Mouse (Mus musculus) adrenal gland (tissue): ENCODE data around the gene Npw.
"Not testable (repeated sequence)": the region's sequence is repeated elsewhere in the genome, so short reads cannot be mapped to it uniquely, and the experiment has no call there.

Experiments used
- intact Hi-C: fragments of 180-260 bp; cut with DNase I; formaldehyde crosslinking; loops from one replicate; pipeline ENCODE4 v1.15.1; 2025

Npw gene

GRCm38 (mm10) chr17:24672141-24672540 is 13.9 kb upstream of the Npw start:
- intact Hi-C loops, result no loop called here

DNA sequence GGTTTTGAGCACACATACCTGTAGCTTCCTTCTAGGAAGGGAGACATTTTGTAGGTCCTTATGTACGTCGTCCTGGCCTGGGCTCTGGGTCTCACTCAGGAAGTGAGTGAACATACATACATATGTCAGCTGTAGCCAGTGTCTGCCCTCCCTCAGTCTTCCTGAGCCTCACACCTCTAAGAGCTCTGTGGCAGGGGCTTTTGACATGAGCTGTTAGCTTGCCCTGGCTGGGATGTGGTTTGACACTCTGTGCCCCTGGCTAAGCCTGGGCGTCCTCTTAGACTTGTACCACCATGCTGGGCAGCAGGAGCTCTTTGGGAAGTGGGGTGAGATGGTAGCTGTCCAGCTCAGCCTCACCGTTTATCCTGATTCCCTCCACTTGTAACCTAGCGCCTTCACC is 13.1 kb upstream of the Npw start:
- intact Hi-C loops, result no loop called here

DNA sequence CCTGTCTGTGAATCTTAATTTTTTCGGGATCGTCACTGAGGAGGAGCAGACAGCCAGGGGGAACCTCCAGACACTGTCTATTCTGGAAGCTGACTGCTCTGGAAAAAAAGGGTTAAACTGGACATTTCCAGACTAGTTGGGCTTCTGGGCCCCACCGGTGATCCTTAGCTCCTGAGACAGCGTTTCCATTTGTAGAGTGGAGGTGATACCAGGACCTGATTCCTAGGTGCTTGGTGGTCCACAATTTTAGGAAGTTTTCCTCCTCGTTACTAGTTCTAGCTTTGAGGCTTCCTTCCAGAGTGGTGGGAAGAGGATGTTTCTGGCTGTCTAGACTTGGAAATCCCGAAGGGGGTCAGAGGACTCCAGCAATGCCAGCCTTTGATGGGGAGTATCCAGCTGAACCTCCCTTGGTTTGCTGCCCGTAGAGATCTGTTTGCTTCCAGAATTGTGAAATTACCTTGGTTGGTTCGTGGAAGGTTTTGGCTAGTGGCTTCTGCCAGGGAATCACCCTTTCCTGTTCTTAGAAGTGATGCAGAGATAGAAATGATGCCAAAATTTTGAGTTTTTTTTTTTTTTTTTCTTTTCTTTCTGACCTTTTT is 12.1 kb upstream of the Npw start:
- intact Hi-C loops, result no loop called here

DNA sequence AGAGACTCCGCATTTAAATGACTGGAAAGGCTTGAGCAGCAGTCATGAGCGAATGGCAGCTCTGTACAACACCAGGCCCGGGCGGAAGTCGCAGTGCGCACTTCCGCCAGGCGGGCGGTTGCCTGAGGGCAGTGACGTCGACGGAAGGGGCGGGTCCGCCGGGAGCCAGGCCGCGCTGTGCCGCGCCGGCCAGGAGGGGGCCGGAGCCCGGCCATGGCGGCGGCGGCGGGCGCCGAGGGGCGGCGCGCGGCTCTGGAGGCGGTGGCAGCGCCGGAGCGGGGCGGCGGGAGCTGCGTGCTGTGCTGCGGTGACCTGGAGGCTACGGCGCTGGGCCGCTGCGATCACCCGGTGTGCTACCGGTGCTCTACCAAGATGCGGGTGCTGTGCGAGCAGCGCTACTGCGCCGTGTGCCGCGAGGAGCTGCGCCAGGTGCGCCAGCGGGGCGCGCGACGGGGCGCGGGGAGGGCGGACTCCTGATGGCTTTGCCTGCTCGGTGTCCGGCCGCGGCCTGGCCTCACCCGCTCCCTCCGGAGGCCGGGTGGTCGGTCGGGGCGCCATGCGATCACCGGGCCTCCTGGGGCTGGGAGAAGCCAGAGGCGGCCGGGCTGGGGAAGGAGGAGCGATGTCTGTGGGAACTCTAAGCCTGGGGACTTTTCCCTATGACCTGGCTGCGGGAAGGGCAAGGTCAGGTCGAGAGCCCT is 11.4 kb upstream of the Npw start, which contains the start of gene Zfp598:
TSS of gene Zfp598 (plus strand) at position 143 of the 701 bp plus-strand sequence.
- intact Hi-C loops, result no loop called here

- intact Hi-C loops, result not testable (repeated sequence)
Observed at GRCm38 (mm10) chr17:24669214-24669544, 10.9 kb upstream of the Npw start.

DNA sequence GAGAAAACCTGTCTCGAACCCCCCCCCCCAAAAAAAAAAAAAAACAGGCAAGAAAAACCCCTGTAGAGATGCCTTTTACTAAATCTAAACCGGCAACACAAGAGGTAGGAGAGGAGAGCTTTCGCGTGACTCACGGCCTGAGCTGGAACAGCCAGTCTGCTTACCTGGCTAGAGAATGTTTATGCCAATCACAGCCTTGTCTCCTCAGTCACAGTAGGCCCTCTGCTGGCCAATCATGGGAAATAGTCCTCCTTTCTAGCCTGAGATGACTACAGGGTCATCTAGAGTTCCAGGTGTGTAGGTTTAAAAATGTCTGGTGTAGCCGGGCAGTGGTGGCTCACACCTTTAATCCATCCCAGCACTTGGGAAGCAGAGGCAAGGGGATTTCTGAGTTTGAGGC is 9.2 kb upstream of the Npw start:
- intact Hi-C loops, result no loop called here

DNA sequence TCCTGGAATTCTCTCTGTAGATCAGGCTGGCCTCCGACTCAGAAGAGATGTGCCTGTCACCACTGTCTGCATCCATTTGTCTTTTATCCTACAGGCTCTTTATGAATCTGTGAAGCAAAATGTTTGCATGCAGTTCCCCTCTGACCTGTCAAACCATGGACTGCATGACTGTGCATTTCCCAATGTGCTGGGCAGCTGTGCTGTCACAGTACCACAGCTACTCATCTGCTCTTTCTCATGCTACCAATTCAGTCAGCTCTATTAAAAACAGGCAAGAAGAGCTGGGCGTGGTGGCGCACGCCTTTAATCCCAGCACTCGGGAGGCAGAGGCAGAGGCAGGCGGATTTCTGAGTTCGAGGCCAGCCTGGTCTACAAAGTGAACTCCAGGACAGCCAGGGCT is 8.8 kb upstream of the Npw start:
- intact Hi-C loops, result not testable (repeated sequence)

GRCm38 (mm10) chr17:24654969-24655368 is 3.3 kb downstream of the Npw start:
- intact Hi-C loops, result loop anchor here (5.0 kb wide), 1 partner anchor 103 kb away; no protein-coding TSS in a partner anchor

DNA sequence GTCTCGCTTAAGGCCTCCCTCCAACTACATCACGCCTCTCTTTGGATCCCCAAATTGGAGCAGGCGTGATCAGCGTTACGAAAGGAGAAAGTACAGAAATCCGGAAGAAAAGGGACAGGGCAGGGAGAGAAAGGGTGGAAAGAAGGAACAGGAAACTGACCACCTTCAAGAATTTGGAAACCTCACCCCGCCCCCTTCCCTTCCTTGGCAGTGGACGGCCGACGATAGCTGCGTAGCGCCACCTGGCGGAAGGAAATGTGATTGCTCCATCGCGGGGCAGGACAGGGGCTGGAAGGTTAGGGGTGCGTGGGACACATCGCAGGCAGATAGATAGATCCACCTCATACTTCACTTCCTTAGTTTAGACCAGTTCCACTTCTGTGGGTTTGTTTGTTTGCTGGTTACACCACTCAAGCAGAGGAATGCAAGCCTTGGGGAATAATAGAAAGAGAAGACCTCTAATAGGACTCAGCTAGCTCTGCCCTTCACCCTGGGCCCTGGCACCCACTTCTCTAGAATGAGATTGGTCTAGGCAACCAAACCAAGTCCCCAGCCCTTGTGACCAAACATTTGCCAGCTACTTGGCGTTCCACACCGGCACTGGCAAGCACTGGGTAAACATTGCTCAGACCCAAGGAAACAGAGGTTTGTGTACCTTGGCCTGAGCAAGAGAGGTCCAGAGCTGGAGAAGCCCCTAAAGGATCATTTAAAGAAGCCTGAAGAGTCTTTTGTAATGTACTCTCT is 4.1 kb downstream of the Npw start:
- intact Hi-C loops, result loop anchor here (5.0 kb wide), 1 partner anchor 102 kb away; no protein-coding TSS in a partner anchor

GRCm38 (mm10) chr17:24651835-24652234 is 6.4 kb downstream of the Npw start:
- intact Hi-C loops, result loop anchor here (5.0 kb wide), 1 partner anchor 100 kb away; no protein-coding TSS in a partner anchor

DNA sequence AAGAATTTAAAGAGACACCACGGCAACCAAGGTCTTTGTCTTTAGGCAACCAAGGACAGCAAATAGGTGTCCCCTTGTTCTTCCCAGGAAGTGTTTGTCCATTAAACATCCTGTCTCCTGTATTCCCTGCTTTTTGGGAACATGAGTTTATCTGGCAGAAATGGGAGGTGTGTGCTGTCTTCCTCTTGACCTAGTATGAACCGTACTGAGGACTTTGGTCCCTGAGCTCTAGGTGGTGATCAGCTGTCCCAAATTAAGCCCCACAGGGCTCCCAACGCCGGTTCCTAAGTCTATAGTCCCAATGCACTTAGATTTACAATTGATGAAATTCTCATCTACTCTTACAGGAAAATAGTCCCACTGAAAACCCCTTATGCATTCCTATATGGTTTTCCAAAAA is 7.5 kb downstream of the Npw start:
- intact Hi-C loops, result loop anchor here (5.0 kb wide), 1 partner anchor 98 kb away; no protein-coding TSS in a partner anchor

GRCm38 (mm10) chr17:24650070-24650616 is 8.1 kb downstream of the Npw start, which contains the start of gene Slc9a3r2:
Slc9a3r2 (minus strand) TSS chr17:24650327.
- intact Hi-C loops, result loop anchor here (5.0 kb wide), 1 partner anchor 98 kb away; no protein-coding TSS in a partner anchor

DNA sequence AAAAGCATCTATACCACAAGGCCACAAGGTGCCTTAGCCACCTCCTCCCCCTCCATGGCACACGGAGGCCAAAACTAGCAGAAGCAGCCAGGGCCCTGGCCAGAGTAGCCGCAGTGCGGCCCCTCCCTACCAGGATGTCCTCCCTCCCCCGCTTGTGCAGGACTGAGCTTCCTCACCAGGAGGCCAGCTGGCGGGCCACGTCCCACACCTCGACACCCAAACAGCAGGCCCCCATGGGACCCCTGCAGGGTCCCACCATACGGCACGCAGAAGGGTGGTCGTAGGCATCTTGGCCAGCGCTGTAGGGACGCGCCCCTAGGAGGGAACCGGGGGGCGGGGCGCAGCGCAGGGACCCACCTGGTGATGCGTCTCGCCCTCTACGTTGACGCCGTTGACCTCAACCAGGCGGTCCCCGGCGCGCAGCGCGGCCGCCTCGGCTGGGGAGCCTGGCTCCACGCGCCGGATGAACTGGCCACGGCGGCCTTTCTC is 8.6 kb downstream of the Npw start:
- intact Hi-C loops, result loop anchor here (5.0 kb wide), 1 partner anchor 97 kb away; no protein-coding TSS in a partner anchor

GRCm38 (mm10) chr17:24648731-24649377 is 9.4 kb downstream of the Npw start:
- intact Hi-C loops, result no loop called here

DNA sequence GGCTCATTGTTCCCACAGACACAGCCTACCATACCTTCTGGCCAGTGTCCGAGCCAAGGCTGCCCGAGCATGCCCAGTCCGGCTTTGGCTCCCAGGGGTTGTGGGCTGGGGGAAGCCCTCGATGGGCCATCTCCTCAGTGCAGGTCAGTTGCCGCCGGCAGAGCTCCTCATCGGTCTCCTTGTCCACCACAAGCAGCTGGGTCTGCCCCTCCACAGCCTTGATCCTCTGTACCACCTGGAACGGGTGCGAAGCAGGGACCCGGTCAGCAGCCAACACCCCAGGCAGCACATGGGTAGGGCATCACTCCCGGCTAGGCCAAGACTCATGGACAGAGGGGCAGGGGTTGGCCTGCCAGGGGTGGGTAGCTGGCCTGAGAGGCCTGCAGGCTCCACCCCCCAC is 10.8 kb downstream of the Npw start:
- intact Hi-C loops, result no loop called here

- intact Hi-C loops, result no loop called here
Observed at GRCm38 (mm10) chr17:24646381-24646780, 11.9 kb downstream of the Npw start.

GRCm38 (mm10) chr17:24645916-24646315 is 12.3 kb downstream of the Npw start:
- intact Hi-C loops, result no loop called here

DNA sequence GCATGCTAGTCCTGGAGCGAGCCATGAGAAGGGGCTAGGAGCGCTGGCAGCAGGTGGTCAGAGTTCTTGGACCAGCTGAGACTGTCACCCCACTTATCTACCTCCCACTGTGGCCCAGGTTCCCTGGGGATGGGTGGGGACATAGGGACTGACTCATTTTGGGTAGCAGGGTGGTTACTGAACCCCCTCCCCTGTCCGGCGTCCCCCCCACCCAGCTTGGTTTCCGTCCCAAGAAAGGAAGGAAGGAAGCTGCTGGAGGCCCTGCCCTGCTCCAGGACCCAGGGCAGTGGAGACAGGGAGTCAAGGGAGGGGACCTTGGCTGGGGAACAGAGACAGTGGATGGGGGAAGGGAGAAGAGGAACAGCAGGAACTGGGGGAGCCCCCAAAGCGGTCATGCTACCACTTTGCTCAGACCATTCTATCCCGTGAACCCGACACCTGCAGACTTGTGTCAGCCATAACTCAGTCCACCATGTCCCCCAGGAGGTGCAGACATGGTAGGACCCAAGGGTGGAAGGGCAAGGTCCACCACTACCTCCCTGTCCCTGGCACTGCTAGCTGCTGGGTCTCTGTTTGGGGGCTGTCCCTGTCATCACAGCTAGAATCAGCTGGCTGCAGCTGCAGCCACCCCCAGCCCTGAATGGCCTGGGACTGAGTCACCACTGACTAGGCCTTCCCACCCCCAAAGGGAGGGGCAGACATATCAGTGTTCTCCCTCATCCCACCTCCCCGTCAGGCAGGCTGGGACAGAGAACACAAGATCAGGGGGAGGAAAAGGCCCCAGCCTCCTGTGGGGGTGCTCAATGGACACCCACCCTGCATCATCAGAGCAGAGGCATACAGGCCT is 13.2 kb downstream of the Npw start:
- intact Hi-C loops, result no loop called here

DNA sequence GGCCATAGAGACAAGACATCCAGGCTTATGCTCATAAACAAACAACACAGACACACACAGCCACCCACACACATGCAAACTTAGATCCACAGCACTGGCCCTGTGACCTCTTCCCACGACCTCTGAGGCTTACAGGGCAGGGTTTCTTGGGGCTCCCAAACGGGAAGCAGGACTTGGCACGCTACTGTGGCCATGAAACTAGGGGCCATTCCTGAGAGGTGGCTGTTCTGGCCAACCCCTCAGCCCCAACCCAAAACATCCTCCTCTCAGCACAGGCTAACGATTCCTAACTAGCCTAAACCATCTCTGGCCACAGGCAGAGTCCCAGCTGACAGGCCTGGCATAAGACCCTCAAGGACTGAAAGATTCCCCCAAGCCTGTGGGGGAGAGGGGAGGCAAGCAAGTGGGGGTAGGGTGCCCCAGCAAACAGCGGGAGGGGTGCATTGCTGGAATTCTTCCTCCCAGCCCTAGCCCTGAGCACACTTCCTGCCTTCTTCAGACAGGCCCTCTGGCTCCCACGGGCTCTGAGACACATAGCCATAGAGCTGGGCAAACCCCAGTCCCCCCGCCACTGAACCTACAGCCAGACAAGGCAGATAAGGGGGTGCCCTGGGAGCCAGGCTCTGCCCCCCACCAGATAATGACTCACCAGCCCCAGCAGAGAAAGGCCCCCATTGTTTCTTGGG is 14.1 kb downstream of the Npw start:
- intact Hi-C loops, result no loop called here
